Mouse (Mus musculus) liver, embryonic 11.5 days (tissue): ENCODE data around the gene Prr12. TPM values are rescaled to one million over a fixed set of nuclear protein-coding genes. Genes with fewer than 3 reads are reported as not detected.

ENCODE experiments used
- ATAC-seq: fragments of 200-750 bp; cut with Nextera tagmentation; replicated peaks from 2 replicates; pipeline ENCODE4 v1.8.0; 2017; ENCODE audit warnings: moderate number of reproducible peaks, mild to moderate bottlenecking, moderate TSS enrichment, moderate library complexity; ENCODE audit not compliant: low FRiP score
- DNase-seq: peaks from one replicate; pipeline ENCODE4 v3.0.0-alpha.2; 2017; ENCODE audit warnings: low spot score
- H3K27ac ChIP-seq: fragments of 300-500 bp; sonication (generic); 2 replicates; pipeline ENCODE4 v1.5.1; 2014; ENCODE audit warnings: mild to moderate bottlenecking, low read depth, low read length, control low read depth
- H3K27me3 ChIP-seq: fragments of 300-500 bp; sonication (generic); replicated peaks from 2 replicates; pipeline ENCODE4 v1.6.1; 2014; ENCODE audit warnings: low read length, mixed read lengths; ENCODE audit not compliant: control insufficient read depth, insufficient read depth
- H3K36me3 ChIP-seq: fragments of 300-500 bp; sonication (generic); 2 replicates; pipeline ENCODE4 v1.6.1; 2014; ENCODE audit warnings: mild to moderate bottlenecking, low read length, moderate library complexity, mixed read lengths; ENCODE audit not compliant: control insufficient read depth, insufficient read depth
- H3K4me1 ChIP-seq: fragments of 300-500 bp; sonication (generic); replicated peaks from 2 replicates; pipeline ENCODE4 v1.6.1; 2014; ENCODE audit warnings: low read length, mixed read lengths; ENCODE audit not compliant: control insufficient read depth, insufficient read depth
- H3K4me2 ChIP-seq: fragments of 300-500 bp; sonication (generic); 2 replicates; pipeline ENCODE4 v1.6.1; 2014; ENCODE audit warnings: mild to moderate bottlenecking, control low read depth, moderate library complexity
- H3K4me3 ChIP-seq: fragments of 300-500 bp; sonication (generic); 2 replicates; pipeline ENCODE4 v1.5.1; 2014; ENCODE audit warnings: low read depth, low read length, control low read depth
- H3K9ac ChIP-seq: fragments of 300-500 bp; sonication (generic); 2 replicates; pipeline ENCODE4 v1.6.1; 2014; ENCODE audit warnings: low read depth, low read length, control low read depth
- H3K9me3 ChIP-seq: fragments of 300-500 bp; sonication (generic); 2 replicates; pipeline ENCODE4 v1.6.1; 2016; ENCODE audit warnings: low read length, inconsistent platforms, mixed read lengths; ENCODE audit not compliant: control insufficient read depth
- WGBS: fragments of 180-500 bp; shearing (Covaris S2); extraction: QIAGEN DNeasy Blood & Tissue Kit; methylation state at CpG from one replicate; pipeline ENCODE4 v1.1.7; 2014; 5-methylcytosine and 5-hydroxymethylcytosine counted together
- polyA plus RNA-seq: library from polyadenylated mRNA; unstranded; fragments of >200 nt; fragmentation: Nextera tagmentation; extraction: Ambion mirVana; gene quantifications from 2 replicates; pipeline ENCODE4 v1.2.1, GENCODE M21; 2014

Prr12 gene
- polyA plus RNA-seq, 1 experiment from 2014 or later: 8.7 TPM

DNA sequence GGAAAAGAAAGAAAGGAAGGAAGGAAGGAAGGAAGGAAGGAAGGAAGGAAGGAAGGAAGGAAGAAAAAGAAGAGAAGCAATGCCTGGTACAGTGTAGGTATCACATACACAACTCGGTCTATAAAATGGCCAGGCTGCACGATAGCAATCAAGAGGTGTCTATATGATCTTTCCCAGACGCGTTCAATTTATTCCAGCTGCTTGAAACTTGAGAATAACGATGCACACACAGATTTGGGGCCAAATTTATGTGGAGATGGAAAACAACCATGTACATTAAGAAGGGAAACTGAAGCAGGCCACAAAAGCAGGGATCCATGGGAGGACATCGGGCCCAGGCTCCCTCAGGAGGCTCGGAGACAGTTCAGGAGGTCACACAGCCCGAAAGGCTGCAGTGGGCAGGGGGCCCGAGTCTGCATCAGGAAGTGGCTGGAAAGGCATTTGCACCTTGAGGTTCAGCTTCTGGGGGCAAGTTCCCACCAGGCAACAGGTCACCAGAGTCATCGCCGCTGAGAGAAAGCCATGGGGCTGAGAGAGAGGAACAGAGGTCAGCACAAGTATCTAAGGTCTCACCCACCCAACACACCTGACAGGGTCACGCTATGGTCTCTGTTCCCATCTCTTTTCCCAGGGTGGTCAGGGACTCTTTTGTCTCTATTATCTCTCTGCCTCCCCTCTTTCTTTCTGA is 40.3 kb upstream of the Prr12 start:
- H3K9ac ChIP-seq: 0 out of 2 replicates have a peak overlapping the region, but pooled peaks have one; percentile 37
- no peaks in the 10 kb centered on the region for H3K27me3 ChIP-seq
- no peaks in the 10 kb centered on the region for H3K9me3 ChIP-seq
- no peaks in the 10 kb centered on the region; the same call in 1 of the 2 replicates for H3K36me3 ChIP-seq
- H3K4me3 ChIP-seq: peak overlapping the region; percentile 14
- peak overlapping the region; percentile 63 for H3K27ac ChIP-seq
- 34% methylated on average over 12 of the region's 12 CpGs for WGBS
- ATAC-seq: no peak
- peak overlapping the region; percentile 70 for H3K4me2 ChIP-seq
- H3K4me1 ChIP-seq: peaks cover 23% of the 10 kb centered on the region
- DNase-seq: no peak

DNA sequence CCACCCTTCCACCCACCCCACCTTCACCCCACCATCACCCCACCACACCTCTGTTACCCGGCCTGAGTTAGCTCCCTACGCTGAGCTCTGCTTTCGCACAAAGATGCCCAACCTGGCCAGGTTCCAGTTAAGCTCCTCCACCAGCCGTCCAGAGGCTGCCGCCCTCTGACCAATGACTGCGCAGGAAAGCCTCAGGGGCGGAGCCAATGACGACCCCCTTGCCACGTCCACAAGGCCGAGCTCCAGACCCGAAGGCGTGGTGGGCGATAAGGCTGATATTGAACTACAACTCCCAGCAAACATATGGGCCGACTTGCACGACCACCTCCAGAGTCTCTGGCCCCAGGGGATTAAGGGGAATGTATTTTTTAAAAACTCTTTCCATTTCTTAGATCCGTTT is 39.4 kb upstream of the Prr12 start, which contains the start of gene Rcn3:
Gene Rcn3, minus strand, starts transcription at position 174 of the 400 bp plus-strand sequence.
- Histone ChIP-seq H3K9me3 (no peaks in the 10 kb centered on the region), H3K4me1 (peaks cover 23% of the 10 kb centered on the region), H3K36me3 (peaks cover 6% of the 10 kb centered on the region; the same call in 1 of the 2 replicates), H3K4me2 (peak within 1 kb of the TSS; percentile 70), H3K4me3 (peak within 1 kb of the TSS; percentile 61), H3K27ac (peak within 1 kb of the TSS; percentile 71), H3K9ac (peak within 1 kb of the TSS; percentile 66), H3K27me3 (no peaks in the 10 kb centered on the region)
- WGBS: under 1% methylated on average over 16 of the region's 16 CpGs
- peak; percentile 91 for DNase-seq
- peak; percentile 87 for ATAC-seq

DNA sequence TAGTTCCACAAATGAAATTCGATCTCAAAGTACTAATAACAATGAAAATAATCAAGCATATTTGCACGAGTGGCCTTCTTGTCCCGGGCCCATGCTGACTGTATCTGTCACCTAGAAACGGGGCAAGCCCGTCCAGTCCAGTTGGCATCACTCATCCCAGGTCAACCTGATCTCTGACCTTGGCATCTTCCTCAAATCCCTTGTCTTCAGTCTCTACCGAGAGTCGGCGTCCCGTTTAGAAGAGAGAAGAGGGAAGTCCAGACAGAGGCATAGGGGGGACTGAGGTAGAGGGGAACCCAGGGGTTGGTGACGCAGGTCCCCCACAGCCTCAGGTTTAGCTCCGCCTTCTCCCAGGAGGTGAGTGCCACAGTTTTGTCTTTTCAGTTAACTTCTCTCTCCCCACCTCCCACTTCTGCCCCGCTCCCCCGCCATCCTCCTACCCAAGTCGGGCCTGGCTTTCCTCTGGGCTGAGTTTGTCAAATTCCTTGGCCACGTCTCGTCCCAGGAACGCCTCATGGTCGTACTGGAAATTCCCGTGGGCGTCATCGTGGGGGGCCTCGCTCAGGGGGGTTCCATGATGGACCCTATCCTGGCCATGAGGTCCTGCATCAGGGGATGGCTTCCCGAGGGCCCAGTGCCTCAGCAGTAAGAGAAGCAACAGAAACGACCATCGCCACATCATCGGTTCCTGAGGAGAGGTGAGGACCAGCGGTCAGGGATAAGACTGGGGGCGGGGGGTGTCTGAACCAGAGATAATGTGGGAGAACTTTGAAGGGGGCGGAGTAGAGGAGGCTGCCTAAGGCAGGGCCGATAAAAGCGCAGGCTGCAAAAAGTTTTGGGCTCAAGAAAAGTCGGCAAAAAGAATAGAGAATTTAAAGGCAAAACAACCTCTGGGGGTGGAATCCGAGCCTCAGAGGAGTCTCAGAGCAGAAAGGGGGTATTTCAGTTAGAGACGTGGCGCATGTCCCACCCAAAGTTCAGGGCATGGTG is 38.6 kb upstream of the Prr12 start:
- ATAC-seq (peak; percentile 71), DNase-seq (peak; percentile 62)
- H3K4me2 ChIP-seq: peak overlapping the region; percentile 70
- peak overlapping the region; percentile 66 for H3K9ac ChIP-seq
- peaks cover 13% of the 10 kb centered on the region for H3K36me3 ChIP-seq
- WGBS: 13% methylated on average over 35 of the region's 35 CpGs
- H3K4me3 ChIP-seq: peak overlapping the region; percentile 61
- H3K4me1 ChIP-seq: peaks cover 23% of the 10 kb centered on the region
- no peaks in the 10 kb centered on the region for H3K9me3 ChIP-seq
- H3K27ac ChIP-seq: peak overlapping the region; percentile 71
- no peaks in the 10 kb centered on the region for H3K27me3 ChIP-seq

DNA sequence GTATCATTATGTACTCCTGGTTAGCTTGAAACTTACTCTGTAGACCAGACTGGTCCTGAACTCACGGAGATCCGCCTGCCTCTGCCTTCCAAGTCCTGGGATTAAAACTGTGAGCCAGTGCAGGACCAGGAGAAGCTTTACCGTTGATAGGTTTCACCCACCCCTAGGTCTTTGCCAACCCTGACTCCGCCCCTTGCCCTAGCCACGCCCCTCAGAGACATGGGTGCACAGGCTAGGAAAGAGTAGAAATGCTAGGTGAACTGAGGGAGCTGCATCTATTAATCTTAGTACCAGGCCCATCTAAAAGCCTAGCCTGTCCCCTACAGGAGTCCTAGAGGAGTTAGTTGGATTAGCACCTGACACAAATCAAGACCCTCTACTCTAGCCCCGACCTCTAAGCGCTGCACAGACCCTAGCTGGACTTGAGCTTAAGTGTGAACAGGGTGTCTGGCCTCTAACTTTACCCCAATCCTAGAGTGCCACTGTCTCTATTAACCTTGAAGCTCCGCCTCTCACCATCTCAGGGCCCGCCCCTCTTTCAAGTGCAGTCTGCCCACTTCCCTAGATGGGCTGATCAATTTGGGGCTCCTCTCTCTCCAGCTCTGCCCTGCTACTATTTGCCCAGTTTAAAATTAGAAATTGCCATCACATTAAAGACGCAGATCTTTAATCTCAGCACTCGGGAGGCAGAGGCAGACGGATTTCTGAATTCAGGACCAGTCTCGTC is 37.7 kb upstream of the Prr12 start:
- Histone ChIP-seq H3K27ac (peak overlapping the region; percentile 71), H3K4me1 (peaks cover 23% of the 10 kb centered on the region)

DNA sequence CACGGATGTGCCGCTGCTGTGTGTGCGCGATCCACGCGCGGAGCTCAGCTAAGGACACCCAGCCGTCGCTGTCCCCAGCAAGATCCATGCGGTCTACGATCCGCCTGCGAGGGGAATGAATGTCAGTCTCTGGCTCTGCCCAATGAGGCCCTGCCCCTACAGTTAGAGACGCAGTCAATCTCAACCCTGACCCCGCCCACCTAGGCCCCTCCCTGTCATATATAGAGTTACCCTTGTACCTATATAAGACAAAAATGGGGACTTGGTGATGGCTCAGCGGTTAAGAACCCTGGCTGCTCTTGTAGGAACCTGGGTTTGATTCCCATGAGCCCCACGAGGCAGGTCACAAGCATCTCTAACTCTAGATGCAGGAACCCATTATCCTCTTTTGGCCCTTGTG is 35.9 kb upstream of the Prr12 start:
- Histone ChIP-seq H3K9me3 (no peaks in the 10 kb centered on the region), H3K27ac (no peak overlapping the region), H3K27me3 (no peaks in the 10 kb centered on the region), H3K4me3 (no peak overlapping the region), H3K9ac (no peak overlapping the region), H3K4me2 (no peak overlapping the region), H3K36me3 (peaks cover 20% of the 10 kb centered on the region), H3K4me1 (peaks cover 23% of the 10 kb centered on the region)
- WGBS: 91% methylated on average over 17 of the region's 17 CpGs
- ATAC-seq: no peak
- no peak for DNase-seq

More for the DNA sequence above, 37.7 kb upstream of the Prr12 start:
- 58% methylated on average over 13 of the region's 13 CpGs for WGBS
- Histone ChIP-seq H3K36me3 (peaks cover 17% of the 10 kb centered on the region), H3K27me3 (no peaks in the 10 kb centered on the region), H3K4me3 (peak overlapping the region; percentile 61), H3K9me3 (no peaks in the 10 kb centered on the region), H3K4me2 (peak overlapping the region; percentile 70), H3K9ac (peak overlapping the region; percentile 66; the same call in 1 of the 2 replicates)
- ATAC-seq (peak; percentile 21; the same call in 1 of the 2 replicates), DNase-seq (no peak)

DNA sequence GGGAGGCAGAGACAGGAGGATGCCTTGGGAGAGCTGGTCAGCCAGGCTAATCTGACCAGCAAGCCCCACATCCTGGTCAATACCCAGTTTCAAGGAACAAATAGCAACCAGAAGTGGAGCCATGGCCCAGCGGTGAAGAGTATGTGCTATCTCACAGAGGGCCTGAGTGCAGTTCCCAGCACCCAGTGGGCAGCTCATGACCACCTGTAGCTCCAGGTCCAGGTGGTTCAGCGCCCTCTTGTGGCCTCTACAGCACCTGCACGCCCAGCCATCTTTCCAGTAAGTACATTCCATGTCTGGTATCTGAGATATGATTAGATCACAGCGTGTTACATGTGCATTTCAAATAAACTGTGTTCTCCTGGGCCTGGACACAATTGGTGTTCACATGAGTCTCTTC is 33.4 kb upstream of the Prr12 start:
- H3K4me3 ChIP-seq: no peak overlapping the region
- H3K4me1 ChIP-seq: peaks cover 20% of the 10 kb centered on the region
- DNase-seq (no peak), ATAC-seq (no peak)
- H3K27me3 ChIP-seq: no peaks in the 10 kb centered on the region
- H3K36me3 ChIP-seq: peaks cover 20% of the 10 kb centered on the region
- no peak overlapping the region for H3K4me2 ChIP-seq
- no peak overlapping the region for H3K9ac ChIP-seq
- H3K27ac ChIP-seq: no peak overlapping the region
- whole genome bisulfite sequencing: 75% methylated on average over 4 of the region's 4 CpGs
- no peaks in the 10 kb centered on the region for H3K9me3 ChIP-seq

DNA sequence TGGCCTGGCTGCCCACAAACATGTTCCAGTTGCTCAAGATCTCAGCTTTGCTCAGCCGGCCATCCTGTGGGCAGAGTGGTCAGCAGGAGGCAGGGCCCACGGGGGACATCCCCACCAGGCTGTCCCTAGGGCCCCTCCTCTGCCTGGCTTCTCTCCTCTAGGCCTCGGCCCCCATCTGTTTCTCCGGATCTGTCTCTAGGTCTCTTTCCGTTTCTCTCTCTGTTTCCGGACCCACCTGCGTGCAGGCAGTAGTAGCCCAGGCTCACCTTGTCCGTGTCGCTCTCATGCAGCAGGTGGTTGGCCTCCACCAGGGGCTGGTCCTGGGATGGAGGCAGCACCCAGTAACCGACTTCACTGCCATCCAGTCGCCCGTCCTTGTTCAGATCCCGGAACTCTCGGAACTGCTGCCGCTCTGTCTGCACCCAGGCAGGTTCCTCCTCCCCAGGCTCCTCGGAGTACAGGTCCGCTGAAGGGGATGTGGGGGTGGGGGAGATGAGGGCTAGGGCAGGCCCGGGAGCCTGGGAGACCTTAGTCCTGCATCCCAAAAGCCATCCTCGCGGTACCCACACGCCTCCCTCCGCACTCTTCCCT is 30.7 kb upstream of the Prr12 start:
- DNase-seq (no peak), ATAC-seq (0 out of 2 replicates have a peak, but pooled peaks have one; percentile 9)
- H3K36me3 ChIP-seq: peaks cover 20% of the 10 kb centered on the region
- WGBS: 60% methylated on average over 22 of the region's 22 CpGs
- no peaks in the 10 kb centered on the region for H3K27me3 ChIP-seq
- H3K9me3 ChIP-seq: no peaks in the 10 kb centered on the region
- H3K27ac ChIP-seq: peak overlapping the region; percentile 67; the same call in 1 of the 2 replicates
- peak overlapping the region; percentile 38; the same call in 1 of the 2 replicates for H3K9ac ChIP-seq
- peak overlapping the region; percentile 66 for H3K4me2 ChIP-seq
- peak overlapping the region; percentile 24 for H3K4me3 ChIP-seq
- H3K4me1 ChIP-seq: peaks cover 10% of the 10 kb centered on the region
